Mouse (Mus musculus): ENCODE measurements around the gene Dusp10.

DNA sequence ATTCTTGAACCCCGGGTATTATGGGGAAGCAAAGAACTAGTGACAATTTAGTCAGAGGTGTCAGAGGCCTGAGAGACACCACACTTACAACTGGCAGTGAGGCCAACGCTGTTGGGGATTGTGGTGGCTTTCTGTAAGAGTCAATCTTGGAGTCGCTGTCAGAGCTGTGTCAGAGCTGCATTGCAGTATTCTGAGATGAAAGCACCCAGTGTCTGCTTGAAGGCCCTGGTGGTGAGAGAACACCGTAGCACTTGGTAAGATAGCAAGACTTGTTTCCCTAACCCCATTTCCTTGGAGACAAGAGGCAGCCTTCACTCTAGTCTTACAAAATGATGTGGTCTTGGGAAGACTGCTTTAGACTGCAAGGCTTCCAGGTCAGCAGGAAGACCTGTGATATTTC, 39.2 kb downstream of the Dusp10 start:
- no peak for TF ChIP-seq MAX (IDR thresholded peaks at IDR 0.05)
- TF ChIP-seq CTCF (IDR thresholded peaks at IDR 0.05; ENCODE audit: control insufficient read depth, insufficient read depth, insufficient read length): no peak
- no peak for TF ChIP-seq MYOD1 (IDR thresholded peaks at IDR 0.05; ENCODE audit: control insufficient read depth, insufficient read length, low read depth)
- no peak for TF ChIP-seq FOSL1 (IDR thresholded peaks at IDR 0.05; ENCODE audit: insufficient read depth, low read length, poor library complexity, severe bottlenecking)

Data from C2C12 (cell line).